Mouse (Mus musculus) embryonic facial prominence, embryonic 14.5 days (tissue): ENCODE measurements around the gene Sept9. TPM values are rescaled to one million over a fixed set of nuclear protein-coding genes. Genes with fewer than 3 reads are reported as not detected.

Experiments
- ATAC-seq: fragments of 200-750 bp; cut with Nextera tagmentation; 2 replicates; pipeline ENCODE4 v1.8.0; 2017; ENCODE audit warnings: low read depth, moderate number of reproducible peaks, moderate TSS enrichment
- DNase-seq: peaks from one replicate; pipeline ENCODE4 v3.0.0-alpha.2; 2015; ENCODE audit warnings: low spot score
- H3K27ac ChIP-seq: fragments of 300-500 bp; sonication (generic); replicated peaks from 2 replicates; pipeline ENCODE4 v1.5.1; 2014; ENCODE audit warnings: low read depth, mild to moderate bottlenecking, low read length, moderate library complexity
- H3K27me3 ChIP-seq: fragments of 300-500 bp; sonication (generic); replicated peaks from 2 replicates; pipeline ENCODE4 v1.6.1; 2014; ENCODE audit warnings: low read length; ENCODE audit not compliant: control insufficient read depth, insufficient read depth
- H3K36me3 ChIP-seq: fragments of 300-500 bp; sonication (generic); 2 replicates; pipeline ENCODE4 v1.6.1; 2014; ENCODE audit warnings: low read length, mixed read lengths; ENCODE audit not compliant: control insufficient read depth, insufficient read depth
- H3K4me1 ChIP-seq: fragments of 300-500 bp; sonication (generic); 2 replicates; pipeline ENCODE4 v1.6.1; 2014; ENCODE audit warnings: antibody characterized with exemption, low read length; ENCODE audit not compliant: control insufficient read depth, insufficient read depth
- H3K4me2 ChIP-seq: fragments of 300-500 bp; sonication (generic); 2 replicates; pipeline ENCODE4 v1.6.1; 2014; ENCODE audit warnings: low read depth, mild to moderate bottlenecking, low read length, moderate library complexity, mixed read lengths
- H3K4me3 ChIP-seq: fragments of 300-500 bp; sonication (generic); 2 replicates; pipeline ENCODE4 v1.5.1; 2014; ENCODE audit warnings: low read depth, mild to moderate bottlenecking, low read length
- H3K9ac ChIP-seq: fragments of 300-500 bp; sonication (generic); 2 replicates; pipeline ENCODE4 v1.6.1; 2014; ENCODE audit warnings: low read depth, mild to moderate bottlenecking, low read length, moderate library complexity, mixed read lengths
- H3K9me3 ChIP-seq: fragments of 300-500 bp; sonication (generic); 2 replicates; pipeline ENCODE4 v1.6.1; 2016; ENCODE audit warnings: low read length; ENCODE audit not compliant: control insufficient read depth
- WGBS: fragments of 180-500 bp; shearing (Covaris S2); extraction: QIAGEN DNeasy Blood & Tissue Kit; methylation state at CpG from one replicate; pipeline ENCODE4 v1.1.7; 2014; 5-methylcytosine and 5-hydroxymethylcytosine counted together
- polyA plus RNA-seq: library from polyadenylated mRNA; unstranded; fragments of >200 nt; fragmentation: Nextera tagmentation; extraction: Ambion mirVana; gene quantifications from 2 replicates; pipeline ENCODE4 v1.2.1, GENCODE M21; 2014

Gene Sept9
- polyA plus RNA-seq, 1 experiment from 2014 or later, result 115 TPM

GRCm38 (mm10) chr11:117306311-117307088 lies 107.0 kb downstream of the Sept9 start:
- Histone ChIP-seq H3K9me3 (no peaks in the 10 kb centered on the region), H3K4me2 (no peak overlapping the region), H3K4me3 (no peak overlapping the region), H3K27me3 (no peaks in the 10 kb centered on the region), H3K36me3 (peaks cover 7% of the 10 kb centered on the region; the same call in 1 of the 2 replicates), H3K4me1 (peaks cover 72% of the 10 kb centered on the region), H3K27ac (no peak overlapping the region), H3K9ac (no peak overlapping the region)
- WGBS, result 54% methylated on average over 13 of the region's 14 CpGs
- DNase-seq, result no peak
- no peak for ATAC-seq

- Histone ChIP-seq H3K27ac (peak overlapping the region; percentile 61), H3K27me3 (no peaks in the 10 kb centered on the region), H3K4me2 (no peak overlapping the region), H3K36me3 (peaks cover 5% of the 10 kb centered on the region; the same call in 1 of the 2 replicates), H3K4me1 (peaks cover 75% of the 10 kb centered on the region), H3K9me3 (no peaks in the 10 kb centered on the region), H3K4me3 (no peak overlapping the region), H3K9ac (peak overlapping the region; percentile 46)
- WGBS, result 19% methylated on average over 11 of the region's 13 CpGs
- peak; percentile 84 for DNase-seq
- ATAC-seq, result peak; percentile 49
These were observed 108.7 kb downstream of the Sept9 start for GRCm38 (mm10) chr11:117307895-117308786.

- H3K4me3 ChIP-seq, result no peak overlapping the region
- no peaks in the 10 kb centered on the region for H3K27me3 ChIP-seq
- peaks cover 76% of the 10 kb centered on the region for H3K4me1 ChIP-seq
- no peaks in the 10 kb centered on the region for H3K9me3 ChIP-seq
- DNase-seq (no peak), ATAC-seq (no peak)
- H3K36me3 ChIP-seq, result peaks cover 3% of the 10 kb centered on the region; the same call in 1 of the 2 replicates
- WGBS, result 40% methylated on average over 15 of the region's 17 CpGs
- peak overlapping the region; percentile 46 for H3K9ac ChIP-seq
- H3K4me2 ChIP-seq, result no peak overlapping the region
- peak overlapping the region; percentile 61 for H3K27ac ChIP-seq
These were observed 109.9 kb downstream of the Sept9 start for GRCm38 (mm10) chr11:117309108-117309917.

- Histone ChIP-seq H3K9ac (no peak overlapping the region), H3K4me2 (no peak overlapping the region), H3K4me1 (peaks cover 74% of the 10 kb centered on the region), H3K4me3 (no peak overlapping the region), H3K36me3 (peaks cover 3% of the 10 kb centered on the region; the same call in 1 of the 2 replicates), H3K9me3 (no peaks in the 10 kb centered on the region), H3K27ac (peak overlapping the region; percentile 68; the same call in 1 of the 2 replicates), H3K27me3 (no peaks in the 10 kb centered on the region)
- WGBS, result 69% methylated on average over 3 of the region's 3 CpGs
- no peak for DNase-seq
- no peak for ATAC-seq
These were observed 110.4 kb downstream of the Sept9 start for GRCm38 (mm10) chr11:117309918-117310287.

- no peaks in the 10 kb centered on the region for H3K9me3 ChIP-seq
- no peaks in the 10 kb centered on the region for H3K27me3 ChIP-seq
- no peak overlapping the region for H3K4me3 ChIP-seq
- ATAC-seq (no peak), DNase-seq (no peak)
- 64% methylated on average over 12 of the region's 12 CpGs for WGBS
- peaks cover 78% of the 10 kb centered on the region for H3K4me1 ChIP-seq
- peak overlapping the region; percentile 68; the same call in 1 of the 2 replicates for H3K27ac ChIP-seq
- peaks cover 3% of the 10 kb centered on the region; the same call in 1 of the 2 replicates for H3K36me3 ChIP-seq
- H3K9ac ChIP-seq, result no peak overlapping the region
- no peak overlapping the region; the same call in 1 of the 2 replicates for H3K4me2 ChIP-seq
These were observed 111.1 kb downstream of the Sept9 start for GRCm38 (mm10) chr11:117310341-117311107.

- WGBS, result 63% methylated on average over 15 of the region's 15 CpGs
- peaks cover 79% of the 10 kb centered on the region for H3K4me1 ChIP-seq
- no peak overlapping the region; the same call in 1 of the 2 replicates for H3K4me2 ChIP-seq
- ATAC-seq, result no peak; the same call in 1 of the 2 replicates
- H3K36me3 ChIP-seq, result peaks cover 3% of the 10 kb centered on the region; the same call in 1 of the 2 replicates
- no peak overlapping the region for H3K4me3 ChIP-seq
- H3K27ac ChIP-seq, result peak overlapping the region; percentile 68
- peak; percentile 76 for DNase-seq
- no peaks in the 10 kb centered on the region for H3K27me3 ChIP-seq
- H3K9ac ChIP-seq, result no peak overlapping the region; the same call in 1 of the 2 replicates
- H3K9me3 ChIP-seq, result no peaks in the 10 kb centered on the region
These were observed 111.8 kb downstream of the Sept9 start for GRCm38 (mm10) chr11:117311127-117311800.

- H3K9me3 ChIP-seq, result no peaks in the 10 kb centered on the region
- H3K36me3 ChIP-seq, result no peaks in the 10 kb centered on the region
- H3K27me3 ChIP-seq, result no peaks in the 10 kb centered on the region
- peak; percentile 70 for DNase-seq
- ATAC-seq, result peak; percentile 10; the same call in 1 of the 2 replicates
- peak overlapping the region; percentile 68 for H3K27ac ChIP-seq
- H3K4me2 ChIP-seq, result no peak overlapping the region
- peak overlapping the region; percentile 51 for H3K9ac ChIP-seq
- 45% methylated on average over 19 of the region's 23 CpGs for WGBS
- peaks cover 80% of the 10 kb centered on the region for H3K4me1 ChIP-seq
- no peak overlapping the region for H3K4me3 ChIP-seq
These were observed 112.8 kb downstream of the Sept9 start for GRCm38 (mm10) chr11:117312028-117312901.
